Mouse (Mus musculus) hindbrain, embryonic 16.5 days (tissue): ENCODE data around the gene Abcc2. TPM values are rescaled to one million over a fixed set of nuclear protein-coding genes. Genes with fewer than 3 reads are reported as not detected.

Source experiments
- ATAC-seq: fragments of 200-750 bp; cut with Nextera tagmentation; 2 replicates; pipeline ENCODE4 v1.8.0; 2017; ENCODE audit warnings: moderate TSS enrichment, moderate library complexity
- H3K27ac ChIP-seq: fragments of 300-500 bp; sonication (generic); 2 replicates; pipeline ENCODE4 v1.5.1; 2014; ENCODE audit warnings: low read depth, mild to moderate bottlenecking, control low read depth, low read length, moderate library complexity
- H3K27me3 ChIP-seq: fragments of 300-500 bp; sonication (generic); replicated peaks from 2 replicates; pipeline ENCODE4 v1.6.1; 2014; ENCODE audit warnings: low read length; ENCODE audit not compliant: control insufficient read depth, insufficient read depth
- H3K36me3 ChIP-seq: fragments of 300-500 bp; sonication (generic); 2 replicates; pipeline ENCODE4 v1.6.1; 2014; ENCODE audit warnings: mild to moderate bottlenecking, low read length, moderate library complexity, mixed read lengths; ENCODE audit not compliant: control insufficient read depth, insufficient read depth
- H3K4me1 ChIP-seq: fragments of 300-500 bp; sonication (generic); 2 replicates; pipeline ENCODE4 v1.6.1; 2014; ENCODE audit warnings: low read depth, low read length; ENCODE audit not compliant: control insufficient read depth, insufficient read depth
- H3K4me2 ChIP-seq: fragments of 300-500 bp; sonication (generic); 2 replicates; pipeline ENCODE4 v1.6.1; 2014; ENCODE audit warnings: mild to moderate bottlenecking, low read length, control low read depth, moderate library complexity
- H3K4me3 ChIP-seq: fragments of 300-500 bp; sonication (generic); 2 replicates; pipeline ENCODE4 v1.5.1; 2014; ENCODE audit warnings: mild to moderate bottlenecking, low read length, control low read depth, moderate library complexity
- H3K9ac ChIP-seq: fragments of 300-500 bp; sonication (generic); 2 replicates; pipeline ENCODE4 v1.6.1; 2014; ENCODE audit warnings: low read depth, mild to moderate bottlenecking, control low read depth, low read length, moderate library complexity
- H3K9me3 ChIP-seq: fragments of 300-500 bp; sonication (generic); 2 replicates; pipeline ENCODE4 v1.6.1; 2014; ENCODE audit warnings: mild to moderate bottlenecking, low read length, moderate library complexity; ENCODE audit not compliant: control insufficient read depth
- WGBS: fragments of 180-500 bp; shearing (Covaris S2); extraction: QIAGEN DNeasy Blood & Tissue Kit; methylation state at CpG from one replicate; pipeline ENCODE4 v1.1.7; 2014; 5-methylcytosine and 5-hydroxymethylcytosine counted together
- polyA plus RNA-seq: library from polyadenylated mRNA; unstranded; fragments of >200 nt; fragmentation: Nextera tagmentation; extraction: Ambion mirVana; gene quantifications from 2 replicates; pipeline ENCODE4 v1.2.1, GENCODE M21; 2015

Abcc2 gene
- polyA plus RNA-seq, 1 experiment from 2014 or later = 0.04 TPM

GRCm38 (mm10) chr19:43882895-43883573 is 101.0 kb downstream of the Abcc2 start:
- Histone ChIP-seq H3K9me3 (no peaks in the 10 kb centered on the region), H3K27me3 (no peaks in the 10 kb centered on the region), H3K36me3 (no peaks in the 10 kb centered on the region), H3K4me1 (peaks cover 13% of the 10 kb centered on the region), H3K27ac (peak overlapping the region; percentile 21), H3K9ac (peak overlapping the region; percentile 12), H3K4me3 (peak overlapping the region; percentile 4; the same call in 1 of the 2 replicates), H3K4me2 (peak overlapping the region; percentile 42)
- WGBS = 19% methylated on average over 18 of the region's 18 CpGs
- no peak for ATAC-seq

GRCm38 (mm10) chr19:43884668-43885498 is 102.9 kb downstream of the Abcc2 start:
- no peaks in the 10 kb centered on the region for H3K36me3 ChIP-seq
- ATAC-seq = no peak
- H3K27me3 ChIP-seq = no peaks in the 10 kb centered on the region
- 73% methylated on average over 13 of the region's 13 CpGs for WGBS
- H3K4me2 ChIP-seq = no peak overlapping the region
- H3K9ac ChIP-seq = no peak overlapping the region
- H3K4me3 ChIP-seq = no peak overlapping the region
- H3K27ac ChIP-seq = no peak overlapping the region
- no peaks in the 10 kb centered on the region for H3K9me3 ChIP-seq
- H3K4me1 ChIP-seq = peaks cover 4% of the 10 kb centered on the region

DNA sequence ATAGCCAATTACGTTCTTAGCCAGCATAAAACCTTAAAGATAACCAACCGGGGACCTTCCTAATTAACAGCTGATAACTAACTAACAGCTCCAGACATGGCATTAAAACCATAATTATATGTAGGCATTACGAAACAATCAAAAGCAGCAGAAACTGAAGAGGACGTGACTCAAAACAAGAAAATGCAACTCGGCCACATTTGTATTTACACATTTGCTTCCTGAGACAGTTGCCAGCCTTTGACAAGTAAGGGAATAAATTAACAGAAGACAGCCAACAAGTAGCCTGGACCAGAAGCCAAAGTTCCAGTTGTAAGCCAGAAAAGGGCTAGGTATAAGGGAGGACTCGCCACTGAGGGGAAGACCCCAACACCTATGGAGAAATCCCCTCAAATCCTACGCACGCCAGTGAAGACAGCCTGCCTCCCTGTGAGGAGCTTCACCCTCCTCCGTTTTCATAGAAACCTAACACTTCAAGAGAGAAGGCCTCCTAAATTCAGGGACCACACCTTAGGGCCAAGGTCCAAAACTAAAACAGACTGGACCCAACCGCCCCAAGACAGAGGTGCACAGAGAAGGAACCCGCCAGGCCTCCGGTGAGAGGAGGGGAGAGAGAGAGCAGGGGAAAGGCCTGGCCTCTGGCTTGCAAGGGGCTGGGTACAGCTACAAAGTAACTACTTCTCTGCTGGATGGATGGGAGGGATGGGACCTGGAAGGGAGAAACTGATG is 104.5 kb downstream of the Abcc2 start:
- no peaks in the 10 kb centered on the region for H3K36me3 ChIP-seq
- H3K9me3 ChIP-seq = no peaks in the 10 kb centered on the region
- no peak overlapping the region for H3K4me2 ChIP-seq
- no peak overlapping the region for H3K9ac ChIP-seq
- 83% methylated on average over 12 of the region's 12 CpGs for WGBS
- no peak for ATAC-seq
- H3K27me3 ChIP-seq = no peaks in the 10 kb centered on the region
- no peak overlapping the region for H3K27ac ChIP-seq
- H3K4me3 ChIP-seq = no peak overlapping the region
- H3K4me1 ChIP-seq = peaks cover 4% of the 10 kb centered on the region

DNA sequence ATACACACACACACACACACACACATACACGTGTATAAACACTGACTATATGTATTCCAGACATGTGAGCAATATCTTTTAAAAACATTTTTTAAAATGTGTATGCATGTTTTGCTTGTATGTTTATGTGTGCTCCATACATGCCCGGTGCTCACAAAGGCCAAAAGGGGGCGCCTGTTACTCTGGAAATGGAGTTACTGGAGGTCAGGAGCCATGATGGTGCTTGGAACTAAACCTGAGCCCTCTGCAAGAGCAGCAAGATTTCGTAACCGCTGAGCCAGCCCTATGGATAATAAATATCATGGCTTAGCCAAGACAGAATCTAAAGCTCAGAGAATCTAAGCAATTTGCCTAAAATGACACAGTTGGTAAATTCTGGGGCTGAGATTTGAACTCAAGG is 105.2 kb downstream of the Abcc2 start:
- 87% methylated on average over 5 of the region's 5 CpGs for WGBS

DNA sequence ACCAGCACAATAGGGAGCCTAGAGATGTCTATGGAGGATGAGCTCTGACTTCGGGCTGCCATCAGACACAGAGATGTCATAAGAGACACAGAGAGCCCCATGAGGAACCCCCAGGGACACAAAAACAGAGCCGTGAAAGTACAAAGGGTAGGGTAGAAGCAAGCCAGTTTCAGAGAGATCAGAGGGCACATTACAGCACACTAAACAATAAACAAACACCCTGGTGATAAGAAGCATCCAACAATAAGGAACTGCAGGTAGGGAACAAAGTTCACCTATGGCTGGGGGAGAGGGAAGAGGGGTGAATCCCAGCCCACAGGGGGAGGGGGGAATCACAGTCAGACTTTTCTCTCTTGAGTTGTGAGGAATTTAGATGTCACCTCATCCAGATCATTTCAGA is 105.7 kb downstream of the Abcc2 start:
- no peak overlapping the region for H3K4me3 ChIP-seq
- H3K9me3 ChIP-seq = no peaks in the 10 kb centered on the region
- no peak for ATAC-seq
- H3K9ac ChIP-seq = no peak overlapping the region
- peaks cover 4% of the 10 kb centered on the region for H3K4me1 ChIP-seq
- 48% methylated on average over 2 of the region's 2 CpGs for WGBS
- H3K4me2 ChIP-seq = no peak overlapping the region
- no peaks in the 10 kb centered on the region for H3K36me3 ChIP-seq
- no peaks in the 10 kb centered on the region for H3K27me3 ChIP-seq
- H3K27ac ChIP-seq = no peak overlapping the region

More for the DNA sequence above, 105.2 kb downstream of the Abcc2 start:
- H3K4me2 ChIP-seq = no peak overlapping the region
- no peak overlapping the region for H3K4me3 ChIP-seq
- H3K9me3 ChIP-seq = no peaks in the 10 kb centered on the region
- H3K27ac ChIP-seq = no peak overlapping the region
- no peak overlapping the region for H3K9ac ChIP-seq
- H3K27me3 ChIP-seq = no peaks in the 10 kb centered on the region
- no peak for ATAC-seq
- peaks cover 4% of the 10 kb centered on the region for H3K4me1 ChIP-seq
- H3K36me3 ChIP-seq = no peaks in the 10 kb centered on the region

Other genes starting within 250 kb of the Abcc2 start
- gene Nkx2-3, start 169.9 kb upstream of the Abcc2 start, polyA plus RNA-seq = 0.19 TPM in 1 of 2 replicates, not detected in the other
- 14.6 and 15.2 TPM in 2 replicates for gene Slc25a28, start 107.3 kb upstream of the Abcc2 start, polyA plus RNA-seq
- gene Entpd7, start 92.5 kb upstream of the Abcc2 start, polyA plus RNA-seq = 8.1 and 8.3 TPM in 2 replicates
- gene Cutc, start 29.2 kb upstream of the Abcc2 start, polyA plus RNA-seq = 7.3 and 7.7 TPM in 2 replicates
- gene Cox15, start 29.2 kb upstream of the Abcc2 start, polyA plus RNA-seq = 11.8 and 13.2 TPM in 2 replicates
- 8.1 and 8.9 TPM in 2 replicates for gene Dnmbp, start 158.0 kb downstream of the Abcc2 start, polyA plus RNA-seq
- gene Cpn1, start 204.4 kb downstream of the Abcc2 start, polyA plus RNA-seq = 0.26 and 0.70 TPM in 2 replicates
- 0.07 TPM in 1 of 2 replicates, not detected in the other for gene Cyp2c23, start 247.0 kb downstream of the Abcc2 start, polyA plus RNA-seq